Mouse (Mus musculus): ENCODE measurements around the gene Ampd3.

DNA sequence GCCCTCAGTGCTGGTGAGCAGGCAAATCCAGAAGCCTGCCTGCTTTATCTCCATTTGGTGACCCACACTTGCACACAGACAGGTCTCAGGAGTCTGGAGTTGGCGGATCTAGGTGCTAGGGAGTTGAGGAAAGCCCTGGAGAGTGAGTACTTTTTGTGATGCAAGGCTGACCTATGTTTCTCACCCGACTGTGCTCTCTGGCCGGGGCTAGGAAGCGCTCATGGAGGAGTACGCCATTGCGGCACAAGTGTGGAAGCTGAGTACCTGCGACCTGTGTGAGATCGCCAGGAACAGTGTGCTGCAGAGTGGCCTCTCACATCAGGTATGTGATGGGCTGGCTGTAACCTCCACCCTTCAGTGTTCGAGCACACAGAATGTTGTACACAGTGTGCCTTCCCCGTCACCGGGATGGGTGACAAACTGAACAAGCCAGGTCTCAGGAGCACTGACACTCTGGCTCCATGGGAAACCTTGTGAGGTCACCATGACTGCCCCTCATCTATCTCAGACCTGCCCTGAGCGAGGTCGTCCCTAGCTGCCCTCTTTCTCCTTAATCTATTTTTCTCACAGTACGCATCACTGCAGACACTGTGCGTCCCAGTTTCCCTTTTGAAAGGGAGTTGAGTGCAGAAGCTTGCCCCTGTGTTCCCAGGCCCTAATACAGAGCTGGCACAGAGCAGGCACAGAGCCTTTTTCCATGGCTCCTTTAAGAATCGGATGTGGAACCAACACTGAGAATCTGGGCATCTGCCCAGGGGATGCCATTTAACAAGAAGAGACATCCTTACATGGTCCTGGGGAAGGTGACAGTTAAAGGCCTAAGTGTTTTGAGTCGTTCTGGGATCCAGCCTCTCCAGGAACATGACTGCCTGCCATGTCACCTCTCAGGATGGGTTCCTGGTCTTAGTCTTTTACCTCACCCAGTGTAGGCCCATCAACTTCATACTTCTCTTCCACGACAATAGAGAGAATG, 41.9 kb downstream of the Ampd3 start:
- TF ChIP-seq POLR2A (IDR thresholded peaks at IDR 0.05; ENCODE audit: borderline replicate concordance, insufficient read depth, low read length) (no peak), CTCF (IDR thresholded peaks at IDR 0.05; ENCODE audit: borderline replicate concordance, insufficient read depth, low read depth, low read length) (no peak)
